Mouse (Mus musculus) gonadal fat pad, adult 2 months (tissue): Measurements from ENCODE around the gene Npm1. TPM values are rescaled to one million over a fixed set of nuclear protein-coding genes. Genes with fewer than 3 reads are reported as not detected.

ENCODE experiments used
- DNase-seq: peaks from one replicate; pipeline ENCODE4 v3.0.0-alpha.2; 2012; ENCODE audit warnings: low read depth
- polyA plus RNA-seq: library from polyadenylated mRNA; depleted of rRNA; stranded (reverse); fragments of >200 nt; gene quantifications from 2 replicates; pipeline ENCODE4 v1.2.3, GENCODE M21; 2012; rRNA removed

Gene Npm1
- 72.6 and 94.8 TPM in 2 replicates for polyA plus RNA-seq

DNA sequence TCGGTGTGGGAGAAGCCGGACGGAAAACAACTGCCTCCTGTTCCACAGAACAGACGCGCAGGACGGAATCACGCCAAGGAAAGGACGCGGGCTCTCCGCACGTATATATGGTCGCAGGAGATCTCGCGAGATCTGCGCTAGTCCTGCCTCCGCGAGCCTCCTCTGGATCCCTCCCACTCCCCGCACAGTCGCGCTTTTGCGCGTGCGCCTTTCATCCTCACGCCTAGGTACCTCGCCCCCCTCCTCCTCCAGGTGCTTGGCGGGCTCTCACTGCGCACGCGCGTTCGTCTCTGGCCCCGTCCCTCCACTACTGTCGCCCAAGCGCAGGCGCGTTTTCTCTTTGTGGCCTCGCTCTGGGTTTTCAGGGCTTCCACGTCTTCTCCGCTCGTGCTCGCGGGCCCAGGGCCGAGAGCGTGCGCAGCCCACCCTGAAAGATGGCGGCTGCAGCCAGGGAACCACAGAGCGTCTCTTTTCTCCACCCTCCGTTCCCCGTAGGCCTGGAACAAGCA lies at the start of gene Npm1:
Gene Npm1, minus strand, starts transcription at position 209 of the 509 bp plus-strand sequence.
- peak; percentile 62 for DNase-seq

- no peak for DNase-seq
Observed at GRCm38 (mm10) chr11:33207411-33207810, 44.4 kb upstream of the Npm1 start.

- no peak for DNase-seq
Observed at GRCm38 (mm10) chr11:33204966-33205365, 42.0 kb upstream of the Npm1 start.

- DNase-seq: no peak
Observed at GRCm38 (mm10) chr11:33204329-33204705, 41.3 kb upstream of the Npm1 start.

DNA sequence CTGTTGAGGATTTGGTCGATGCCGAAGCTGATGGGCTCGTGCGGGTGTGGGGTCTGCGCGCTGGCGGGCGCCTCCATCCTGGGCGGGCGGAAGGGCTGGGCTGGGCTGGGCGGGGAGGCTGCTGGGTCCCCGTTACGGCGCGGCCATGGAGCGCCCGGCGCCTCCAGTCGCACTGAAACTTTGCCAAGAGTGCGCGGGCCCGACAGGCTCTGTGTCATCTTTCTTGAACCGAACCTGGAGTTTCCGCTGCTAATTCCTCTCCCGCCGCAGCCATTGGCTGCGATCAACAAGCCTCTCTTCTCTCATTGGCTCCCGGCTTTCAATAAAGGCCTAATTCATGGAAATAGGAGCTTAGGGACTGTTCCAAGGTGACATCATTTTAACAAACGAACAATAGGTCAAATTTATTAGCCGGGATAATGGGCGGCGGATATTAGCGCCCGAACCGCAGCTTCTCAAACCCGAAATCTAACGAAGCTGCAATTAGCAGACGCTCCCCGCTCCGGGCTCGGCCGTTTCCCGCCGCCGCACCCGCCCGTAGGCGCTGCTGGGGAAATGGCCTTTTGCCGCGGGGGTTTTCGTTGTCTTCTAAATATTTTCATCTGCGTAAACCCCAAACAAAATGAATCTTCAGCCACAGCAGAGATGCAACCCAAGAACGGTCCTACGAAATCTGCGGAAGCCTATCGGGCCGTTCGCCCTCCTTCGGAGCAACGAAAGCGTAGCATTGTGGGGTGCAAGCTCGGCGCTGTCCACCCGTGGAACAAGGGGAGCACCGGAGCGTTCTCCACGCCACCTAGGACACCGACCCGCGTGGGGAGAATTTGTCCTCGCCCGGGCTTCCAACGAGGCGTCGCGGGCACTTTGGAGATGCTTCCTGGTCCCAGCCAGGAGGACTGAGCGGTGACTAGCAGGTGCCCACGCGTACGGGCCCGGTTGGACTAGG lies 40.6 kb upstream of the Npm1 start, which contains the start of gene Tlx3:
Gene Tlx3, minus strand, starts transcription at position 207 of the 946 bp plus-strand sequence.
- no peak for DNase-seq

DNA sequence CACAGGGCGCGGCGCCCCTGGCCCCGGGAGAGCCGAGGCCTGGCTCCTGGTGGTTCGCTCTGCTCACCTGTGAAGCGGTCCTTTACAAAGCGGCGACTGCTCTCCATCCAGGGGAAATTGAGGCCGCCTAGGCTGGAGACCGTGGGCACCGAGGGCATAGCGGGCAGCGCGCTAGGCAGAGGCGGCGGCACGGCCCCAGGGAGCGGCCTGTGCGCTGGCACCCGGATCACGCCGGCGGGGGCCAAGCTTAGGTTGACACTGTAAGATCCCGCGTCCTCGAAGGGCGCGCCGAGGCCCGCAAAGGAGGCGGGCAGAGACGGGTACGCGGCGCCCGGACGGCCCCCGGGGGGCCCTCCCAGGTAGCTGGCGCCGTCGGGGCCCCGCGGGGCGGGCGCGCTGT lies 40.0 kb upstream of the Npm1 start:
- DNase-seq: no peak

GRCm38 (mm10) chr11:33202296-33202695 lies 39.3 kb upstream of the Npm1 start:
- no peak for DNase-seq

GRCm38 (mm10) chr11:33201626-33202010 lies 38.6 kb upstream of the Npm1 start:
- no peak for DNase-seq

- no peak for DNase-seq
Observed at GRCm38 (mm10) chr11:33200764-33201625, 38.0 kb upstream of the Npm1 start.

DNA sequence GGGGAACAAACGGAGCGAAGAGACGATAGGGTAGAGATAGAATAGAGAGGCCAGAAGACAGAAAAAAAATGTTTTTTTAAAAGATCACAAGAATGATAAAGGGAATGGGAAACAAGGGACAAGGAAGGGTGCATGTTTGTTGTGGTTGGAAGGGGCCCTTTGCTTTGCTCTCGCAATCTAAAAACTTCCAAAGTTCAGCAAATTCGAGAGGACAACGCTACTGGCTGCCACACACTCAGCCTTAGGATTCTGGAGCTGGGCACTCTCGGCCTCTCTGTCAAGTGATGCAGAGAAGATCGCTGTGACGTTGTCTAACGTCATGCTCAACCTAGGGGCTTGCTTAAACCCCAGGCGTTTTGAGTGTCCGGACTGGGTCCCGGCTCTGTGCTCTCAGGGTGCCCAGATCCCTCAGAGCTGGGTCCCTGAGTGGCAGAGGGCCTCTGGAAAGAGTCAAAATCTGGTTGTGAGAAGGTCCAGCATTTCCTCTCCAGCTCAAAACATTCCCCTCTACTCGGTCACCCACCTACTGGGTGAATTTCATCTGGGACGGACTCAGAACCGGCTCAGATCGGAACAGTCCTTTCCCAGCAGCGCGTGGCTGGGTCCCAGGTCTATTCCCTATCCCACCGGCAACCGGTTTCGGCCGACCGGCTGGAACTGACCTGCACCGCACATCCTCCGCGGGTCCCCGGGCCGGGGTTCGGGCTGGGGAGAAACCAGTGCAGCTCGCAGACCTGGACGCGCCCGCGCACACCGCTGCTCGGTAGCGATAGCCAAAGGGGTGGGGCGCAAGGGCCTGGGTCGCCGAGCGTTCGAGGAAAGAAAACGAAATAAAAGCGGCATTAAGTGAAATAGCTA lies 37.1 kb upstream of the Npm1 start:
- no peak for DNase-seq

GRCm38 (mm10) chr11:33199117-33199514 lies 36.1 kb upstream of the Npm1 start:
- DNase-seq: no peak

DNA sequence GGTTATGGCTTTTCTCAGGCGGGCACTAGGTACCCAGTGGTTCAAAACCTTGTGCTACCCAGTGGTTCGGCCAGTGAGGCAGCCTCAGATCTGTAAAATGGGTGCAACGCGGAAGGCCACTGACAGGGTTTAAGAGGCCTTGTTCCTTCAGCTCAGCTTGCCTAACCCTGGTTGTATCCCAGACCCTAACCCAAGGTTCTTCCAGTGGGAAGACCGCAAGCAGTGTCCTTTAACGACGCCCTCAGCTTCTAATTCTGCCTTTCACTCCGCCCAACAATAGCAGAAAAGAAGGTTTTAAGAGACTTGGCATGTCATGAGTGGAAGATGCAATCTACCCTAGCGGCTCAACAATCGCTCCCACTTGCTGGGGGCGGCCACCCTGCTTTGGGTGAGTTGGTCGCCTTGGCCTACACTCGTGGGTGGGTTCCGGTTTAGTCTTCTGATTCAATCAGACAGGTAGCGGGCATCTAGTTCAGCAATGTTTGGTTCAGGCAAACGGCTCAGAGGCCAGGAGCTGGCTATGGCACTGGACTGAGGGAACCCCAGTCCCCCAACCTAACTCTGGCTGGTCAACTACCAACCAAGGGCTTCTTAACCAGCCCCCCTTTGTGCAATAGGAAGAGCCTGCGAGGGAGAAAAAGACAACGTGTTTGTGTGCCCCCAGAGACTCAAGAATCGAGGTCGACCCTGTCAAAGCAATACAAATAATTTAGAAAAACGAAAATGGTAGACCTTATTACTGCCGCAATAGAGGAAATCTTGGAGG lies 35.5 kb upstream of the Npm1 start:
- no peak for DNase-seq

DNA sequence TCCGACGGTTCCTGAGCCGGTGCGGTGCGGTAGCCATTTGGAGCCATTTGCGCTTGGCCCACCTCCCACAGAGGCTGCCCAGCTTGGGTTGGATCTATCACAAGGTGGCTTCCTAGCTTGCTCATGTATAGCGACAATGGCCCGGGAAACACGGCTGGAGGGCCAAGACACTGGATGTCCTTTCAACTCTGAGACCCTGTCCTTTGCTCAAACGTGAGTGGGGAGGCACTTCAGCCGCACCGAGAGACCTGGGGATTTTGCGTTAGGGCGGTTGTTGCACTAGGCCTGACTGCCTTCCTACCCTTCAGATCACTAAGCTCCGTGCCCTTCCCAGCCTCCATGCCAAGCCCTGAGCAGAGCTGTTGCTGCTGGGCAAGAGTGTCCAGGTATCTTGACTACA lies 34.7 kb upstream of the Npm1 start:
- DNase-seq: no peak

DNA sequence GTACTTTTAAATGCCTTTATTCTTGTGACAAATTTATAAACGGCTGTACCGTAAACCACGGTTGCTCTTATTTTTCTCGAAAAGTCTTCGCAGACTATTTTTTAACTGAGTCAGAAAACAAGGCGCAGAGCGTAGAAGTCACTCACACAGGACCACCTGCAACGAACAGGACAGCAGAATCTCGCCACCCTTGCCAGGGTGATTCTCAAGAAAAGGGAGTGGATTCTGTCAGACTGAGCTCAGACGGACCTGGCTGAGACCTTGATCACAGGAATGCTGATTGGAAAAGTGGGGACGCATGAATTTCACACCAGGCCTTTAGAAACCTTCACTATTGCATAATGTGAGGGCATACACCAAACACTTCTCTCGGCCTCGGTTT lies 34.1 kb upstream of the Npm1 start:
- DNase-seq: no peak

DNA sequence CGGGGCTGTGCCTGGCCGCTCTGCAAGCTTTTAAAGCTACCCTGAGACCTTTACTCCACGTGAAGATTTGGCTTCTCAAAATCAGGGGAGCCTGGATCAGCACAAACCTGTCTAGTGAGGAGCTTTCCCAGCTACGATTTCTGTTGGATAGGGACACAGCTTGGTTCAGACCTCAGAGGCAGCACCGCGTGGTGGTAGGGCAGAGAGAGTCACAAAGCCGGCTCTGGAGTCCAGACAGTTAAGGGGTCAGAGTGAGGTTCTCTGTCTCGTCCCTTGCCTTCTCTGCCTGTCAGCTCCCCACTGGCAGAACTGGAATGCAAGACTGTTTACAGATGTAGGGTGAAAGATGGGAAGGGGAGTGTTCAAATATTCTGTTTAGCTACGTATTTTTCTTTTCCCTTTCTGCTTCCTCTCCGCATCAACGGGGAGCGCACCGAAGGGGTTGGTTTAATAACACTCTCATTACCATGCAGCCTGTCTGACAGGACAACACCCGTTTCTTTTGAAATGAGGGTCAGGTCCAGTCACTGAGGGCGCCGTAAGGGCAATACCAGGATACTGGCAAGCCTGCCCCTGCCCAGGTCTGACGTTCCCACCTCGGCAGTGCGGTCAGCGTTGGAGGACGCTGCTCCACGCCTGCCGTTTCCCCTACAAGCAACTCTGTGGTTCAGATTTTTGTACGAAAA lies 33.6 kb upstream of the Npm1 start:
- no peak for DNase-seq

- DNase-seq: no peak
Observed at GRCm38 (mm10) chr11:33195531-33196446, 32.8 kb upstream of the Npm1 start.

- no peak for DNase-seq
Observed at GRCm38 (mm10) chr11:33195061-33195460, 32.1 kb upstream of the Npm1 start.

GRCm38 (mm10) chr11:33193695-33194094 lies 30.7 kb upstream of the Npm1 start:
- DNase-seq: no peak

DNA sequence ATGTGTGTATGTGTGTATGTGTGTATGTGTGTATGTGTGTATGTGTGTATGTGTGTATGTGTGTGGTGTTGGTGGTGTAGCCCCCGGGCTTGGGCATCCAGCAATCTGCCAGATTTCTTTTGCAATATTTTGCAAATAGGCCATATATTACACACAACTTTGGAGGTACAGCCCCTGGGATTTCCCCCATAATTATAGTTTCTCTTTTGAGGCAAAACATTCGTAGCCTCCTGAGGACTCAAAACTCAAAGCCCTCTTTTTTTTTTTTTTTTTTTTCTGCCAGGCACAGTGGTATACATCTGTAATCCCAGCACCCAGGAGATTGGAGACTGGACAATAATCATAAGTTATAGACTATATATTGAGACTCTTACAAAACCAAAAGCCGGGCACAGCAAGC lies 18.8 kb upstream of the Npm1 start:
- DNase-seq: no peak
